ENCODE assay signal across 16 mouse cellular contexts in the genomic region with DNA sequence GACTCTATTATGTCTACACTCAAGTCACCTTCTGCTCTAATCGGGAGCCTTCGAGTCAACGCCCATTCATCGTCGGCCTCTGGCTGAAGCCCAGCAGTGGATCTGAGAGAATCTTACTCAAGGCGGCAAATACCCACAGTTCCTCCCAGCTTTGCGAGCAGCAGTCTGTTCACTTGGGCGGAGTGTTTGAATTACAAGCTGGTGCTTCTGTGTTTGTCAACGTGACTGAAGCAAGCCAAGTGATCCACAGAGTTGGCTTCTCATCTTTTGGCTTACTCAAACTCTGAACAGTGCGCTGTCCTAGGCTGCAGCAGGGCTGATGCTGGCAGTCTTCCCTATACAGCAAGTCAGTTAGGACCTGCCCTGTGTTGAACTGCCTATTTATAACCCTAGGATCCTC. TPM values are rescaled to one million over a fixed set of nuclear protein-coding genes. Genes with fewer than 3 reads are reported as not detected.
DNase-seq lines count a peak whose midpoint lies in the region; ATAC-seq and TF ChIP-seq lines count a peak whose summit lies in the region.
"Had no signal": no experiment of that assay in that cellular context is flagged by ENCODE, and none has a peak within 500 bp of the region (broad histone marks: within the 10 kb centered on the region; RNA-seq: fewer than 3 reads in every experiment).

No protein-coding gene starts in this region.

- H3K4me3 ChIP-seq in embryonic facial prominence, embryonic 11.5 days (ENCODE audit: low read depth, low read length): no peak overlapping the region
- H3K4me3 ChIP-seq in embryonic facial prominence, embryonic 10.5 days: no peak overlapping the region
- no peak overlapping the region for H3K4me3 ChIP-seq in midbrain, embryonic 13.5 days (replicated peaks)
- H3K4me3 ChIP-seq: liver, embryonic 13.5 days had no signal

- no peak overlapping the region for H3K27ac ChIP-seq in embryonic facial prominence, embryonic 11.5 days (replicated peaks; ENCODE audit: low read depth, low read length)
- no peak overlapping the region for H3K27ac ChIP-seq in embryonic facial prominence, embryonic 10.5 days (replicated peaks)
- no peak overlapping the region for H3K27ac ChIP-seq in midbrain, embryonic 13.5 days
- H3K27ac ChIP-seq: liver, embryonic 13.5 days had no signal

- ATAC-seq in embryonic facial prominence, embryonic 11.5 days (replicated peaks; ENCODE audit: insufficient number of reproducible peaks, low FRiP score, low TSS enrichment, low read depth): no peak
- ATAC-seq in midbrain, embryonic 13.5 days: no peak
- no peak for ATAC-seq in monocyte, adult 5-6 weeks (replicated peaks; ENCODE audit: insufficient number of reproducible peaks, low FRiP score, low TSS enrichment, poor library complexity, severe bottlenecking)

- DNase-seq in embryonic facial prominence, embryonic 11.5 days (ENCODE audit: low spot score): peak; percentile 0
- no peak for DNase-seq in embryonic facial prominence, embryonic 10.5 days (ENCODE audit: low spot score)
- peak; percentile 1 to 2 for DNase-seq in heart, postnatal 14 days
- no peak for DNase-seq in heart, postnatal 4 days
- peak; percentile 46 for DNase-seq in brain, embryonic 14.5 days (ENCODE audit: low read depth)
- DNase-seq in layer of hippocampus, postnatal 36 days: peak; percentile 18 to 53
- DNase-seq: kidney, adult 2 months; liver, embryonic 13.5 days; retina, postnatal 1 day had no signal

- H3K36me3 ChIP-seq in embryonic facial prominence, embryonic 11.5 days (replicated peaks; ENCODE audit: control insufficient read depth, insufficient read depth, low read depth, low read length): no peaks in the 10 kb centered on the region
- no peaks in the 10 kb centered on the region for H3K36me3 ChIP-seq in embryonic facial prominence, embryonic 10.5 days (replicated peaks)
- H3K36me3 ChIP-seq in midbrain, embryonic 13.5 days: no peaks in the 10 kb centered on the region
- H3K36me3 ChIP-seq: liver, embryonic 13.5 days had no signal

- no peaks in the 10 kb centered on the region for H3K27me3 ChIP-seq in embryonic facial prominence, embryonic 11.5 days (ENCODE audit: control insufficient read depth, insufficient read depth, low read length)
- no peaks in the 10 kb centered on the region for H3K27me3 ChIP-seq in embryonic facial prominence, embryonic 10.5 days (replicated peaks; ENCODE audit: low read depth, poor library complexity, severe bottlenecking)
- no peaks in the 10 kb centered on the region for H3K27me3 ChIP-seq in midbrain, embryonic 13.5 days
- H3K27me3 ChIP-seq: liver, embryonic 13.5 days had no signal

- 86% methylated on average over 10 of the region's 10 CpGs for WGBS in embryonic facial prominence, embryonic 11.5 days
- WGBS in embryonic facial prominence, embryonic 10.5 days: 82% methylated on average over 10 of the region's 10 CpGs
- WGBS in midbrain, embryonic 13.5 days: 88% methylated on average over 10 of the region's 10 CpGs

- TF ChIP-seq CTCF in brain, embryonic 14.5 days (IDR thresholded peaks at IDR 0.05; ENCODE audit: borderline replicate concordance, extremely low read depth, insufficient read depth, insufficient read length): no peak

- TF ChIP-seq POLR2A in brain, embryonic 14.5 days (IDR thresholded peaks at IDR 0.05; ENCODE audit: borderline replicate concordance, extremely low read depth, insufficient read depth, insufficient read length, poor library complexity, severe bottlenecking): no peak

- no peaks in the 10 kb centered on the region for H3K9me3 ChIP-seq in embryonic facial prominence, embryonic 11.5 days (replicated peaks; ENCODE audit: control insufficient read depth, low read length)
- no peaks in the 10 kb centered on the region for H3K9me3 ChIP-seq in embryonic facial prominence, embryonic 10.5 days
- no peaks in the 10 kb centered on the region for H3K9me3 ChIP-seq in midbrain, embryonic 13.5 days
- H3K9me3 ChIP-seq: liver, embryonic 13.5 days had no signal

- no peak overlapping the region for H3K4me2 ChIP-seq in embryonic facial prominence, embryonic 11.5 days (ENCODE audit: low read depth, low read length)
- no peak overlapping the region for H3K4me2 ChIP-seq in midbrain, embryonic 13.5 days (replicated peaks)
- H3K4me2 ChIP-seq: liver, embryonic 13.5 days had no signal

- no peaks in the 10 kb centered on the region for H3K4me1 ChIP-seq in embryonic facial prominence, embryonic 11.5 days (ENCODE audit: control insufficient read depth, insufficient read depth, low read length)
- H3K4me1 ChIP-seq in embryonic facial prominence, embryonic 10.5 days: no peaks in the 10 kb centered on the region
- H3K4me1 ChIP-seq in midbrain, embryonic 13.5 days (replicated peaks): no peaks in the 10 kb centered on the region
- H3K4me1 ChIP-seq: liver, embryonic 13.5 days had no signal

- no peak overlapping the region for H3K9ac ChIP-seq in embryonic facial prominence, embryonic 11.5 days (replicated peaks; ENCODE audit: low read length)
- H3K9ac ChIP-seq in midbrain, embryonic 13.5 days (replicated peaks): no peak overlapping the region
- H3K9ac ChIP-seq: liver, embryonic 13.5 days had no signal

- intact Hi-C loops in heart, postnatal 14 days (cut with DNase I): no loop called here

RNA-seq across cellular contexts. Expression of a gene that starts 11.4 kb away (rescaled TPM):
- polyA plus RNA-seq in embryonic facial prominence, embryonic 11.5 days (2014; fragmentation: Nextera tagmentation; extraction: Ambion mirVana): not detected in 2 replicates
- polyA plus RNA-seq in embryonic facial prominence, embryonic 10.5 days (2016; fragmentation: Nextera tagmentation; extraction: Ambion mirVana): not detected in 2 replicates
- total RNA-seq in heart, postnatal 14 days (2021): under 1 TPM in 1 of 2 experiments, not detected in 1; 0.17 TPM
- not detected for total RNA-seq in heart, postnatal 4 days (2021)
- not detected in 2 replicates for polyA plus RNA-seq in brain, embryonic 14.5 days (2012; rRNA removed)
- total RNA-seq in layer of hippocampus, postnatal 36 days (2021): not detected
- polyA plus RNA-seq in midbrain, embryonic 13.5 days (2015; fragmentation: Nextera tagmentation; extraction: Ambion mirVana): not detected in 2 replicates
- total RNA-seq in monocyte, adult 5-6 weeks (2017): 1.1 TPM in 1 of 3 replicates, not detected in the others
- total RNA-seq: gastrocnemius, adult 8-10 months; hematopoietic stem cell, adult 5-6 weeks; left cerebral cortex, postnatal 10 days had no signal
- polyA plus RNA-seq: C2C12; liver, embryonic 13.5 days; stomach, embryonic 16.5 days had no signal

Comparison
In these comparisons a context has a peak if more than half of its experiments do, and no peak if none do; other contexts are left out.
1. DNase-seq: peak in embryonic facial prominence, embryonic 11.5 days (single experiment), heart, postnatal 14 days (2 of 2), brain, embryonic 14.5 days (single experiment) and layer of hippocampus, postnatal 36 days (2 of 2); none in embryonic facial prominence, embryonic 10.5 days (single experiment) and heart, postnatal 4 days (single experiment).